Mouse (Mus musculus) adrenal gland, postnatal 10 days (tissue): ENCODE measurements at regions not wholly inside any gene's neighbourhood (a gene's known extent, or its start where the extent isn't known, plus 50 kb on each side); places are given as distances from the start of the nearest gene placed in this dataset.

Experiments used
- DNase-seq: peaks from one replicate; pipeline ENCODE4 v3.0.0; 2021; ENCODE audit warnings: mixed read lengths

DNA sequence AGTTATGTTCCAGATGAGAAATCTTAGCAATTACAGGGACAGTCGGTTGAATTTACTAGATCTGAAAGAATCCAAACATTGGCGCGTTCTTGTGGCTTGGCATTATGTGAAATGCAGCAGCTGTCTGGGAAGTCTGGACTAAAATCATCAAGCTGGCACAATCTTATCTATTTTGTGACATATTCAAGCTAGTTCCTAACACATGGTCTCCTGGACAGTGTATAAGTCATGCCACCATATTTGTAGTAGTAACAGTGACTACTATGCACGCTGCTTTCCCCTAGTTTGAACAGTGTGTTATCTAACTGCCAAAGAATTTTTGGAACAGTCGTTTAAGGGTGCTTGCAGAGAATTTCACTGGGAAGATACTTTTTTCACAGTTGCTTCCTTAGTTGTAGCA, 396.8 kb downstream of the Ppp1r3a start:
- DNase-seq, result no peak
